Mouse (Mus musculus): Measurements from ENCODE around the gene Dap.

Gene Dap

DNA sequence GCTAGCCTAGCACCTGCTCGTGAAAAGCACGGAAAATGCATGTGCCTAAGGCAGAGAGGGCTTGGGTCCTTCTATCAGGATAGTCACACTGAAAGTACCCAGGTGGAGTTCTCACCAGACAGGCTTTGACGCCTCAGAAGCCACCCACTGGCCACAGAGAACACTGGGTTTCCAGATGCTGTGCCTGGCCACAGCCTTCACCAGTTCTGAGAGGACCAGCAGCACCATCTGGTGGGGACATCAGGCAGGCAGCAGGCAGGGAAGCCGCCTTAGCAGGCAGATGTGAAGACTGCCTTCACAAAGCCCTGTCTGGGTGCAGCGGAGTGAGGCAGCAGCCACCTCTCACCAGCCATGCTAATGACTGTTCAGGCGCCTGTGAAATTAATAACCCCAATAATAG, 40.7 kb downstream of the Dap start:
- peak; percentile 66 for DNase-seq (ENCODE audit: low spot score)

DNA sequence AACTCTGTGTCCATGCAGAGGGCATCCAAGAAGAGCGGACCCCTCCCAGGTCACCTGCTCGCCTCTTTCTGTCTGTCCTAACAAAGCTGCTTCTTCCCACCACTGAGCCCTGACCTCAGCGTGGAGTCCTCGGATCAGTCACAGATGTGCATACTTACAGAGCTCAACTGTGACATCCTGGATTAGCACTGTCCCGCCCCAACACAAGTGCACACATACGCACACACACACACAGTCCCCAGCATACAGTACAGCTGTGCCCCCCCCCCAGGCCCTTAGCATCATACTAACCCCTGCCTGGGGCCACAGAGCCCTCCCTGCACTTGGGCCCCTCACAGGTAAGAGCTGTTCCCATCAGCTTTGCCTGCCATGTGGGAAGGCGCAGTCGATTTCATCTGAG, 41.3 kb downstream of the Dap start:
- no peak for DNase-seq (ENCODE audit: low spot score)

DNA sequence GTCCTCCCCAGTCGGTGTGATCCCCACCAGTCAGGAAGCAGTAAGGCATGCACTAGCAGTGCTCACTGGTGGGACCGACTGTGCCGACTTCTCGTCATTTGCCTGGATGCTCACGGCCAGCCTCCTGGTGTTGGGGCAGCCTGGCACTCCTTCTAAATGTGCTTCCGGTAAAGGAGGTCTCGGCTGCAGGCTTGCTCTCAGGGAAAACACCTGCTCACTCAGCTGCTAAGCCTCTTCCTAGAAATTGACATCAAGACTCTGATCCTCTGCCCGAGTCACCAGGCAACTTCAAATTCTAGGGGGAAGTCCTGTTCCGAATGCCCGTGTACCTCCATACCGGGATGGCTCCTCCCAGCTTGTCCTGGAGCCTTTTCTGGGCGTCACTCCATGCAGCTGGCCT, 41.7 kb downstream of the Dap start:
- DNase-seq (ENCODE audit: low spot score) = no peak

DNA sequence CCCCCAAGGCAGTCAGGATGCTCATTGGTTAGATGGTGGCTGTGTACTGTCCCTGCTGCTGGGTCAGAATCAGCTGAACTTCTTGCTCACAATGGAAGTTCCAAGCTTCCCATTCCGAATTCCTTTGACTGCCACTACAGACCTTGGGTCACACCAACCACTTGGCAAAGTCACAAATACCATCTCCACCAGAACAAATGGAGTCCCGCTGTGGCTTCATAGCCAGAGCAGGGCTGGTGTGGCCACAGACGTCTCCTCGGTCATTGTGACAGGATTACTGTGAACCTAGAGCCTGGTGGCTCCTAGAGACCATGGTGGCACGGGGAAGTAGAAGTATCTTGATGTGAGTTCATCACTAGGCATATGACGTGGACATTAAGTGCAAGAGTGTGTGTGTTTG, 44.0 kb downstream of the Dap start:
- DNase-seq (ENCODE audit: low spot score) = no peak

DNA sequence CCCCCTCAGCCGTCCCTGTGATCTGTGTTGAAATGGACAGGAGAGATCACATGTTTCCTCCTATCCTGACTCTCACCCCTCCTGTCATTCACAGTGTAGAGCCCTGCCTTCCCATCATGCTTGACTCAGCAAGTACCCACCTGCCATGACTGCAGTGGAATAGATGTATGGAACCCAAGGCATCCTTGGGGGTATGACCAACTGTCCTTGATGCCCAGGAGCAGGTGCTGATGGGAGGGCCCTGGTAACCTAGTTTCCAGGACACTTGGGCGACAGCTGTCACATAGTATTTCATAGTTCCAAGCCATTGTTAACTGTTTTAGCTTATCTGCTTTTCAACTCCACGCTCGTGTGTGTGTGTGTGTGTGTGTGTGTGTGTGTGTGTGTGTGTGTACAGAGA, 45.4 kb downstream of the Dap start:
- DNase-seq (ENCODE audit: low spot score) = no peak

DNA sequence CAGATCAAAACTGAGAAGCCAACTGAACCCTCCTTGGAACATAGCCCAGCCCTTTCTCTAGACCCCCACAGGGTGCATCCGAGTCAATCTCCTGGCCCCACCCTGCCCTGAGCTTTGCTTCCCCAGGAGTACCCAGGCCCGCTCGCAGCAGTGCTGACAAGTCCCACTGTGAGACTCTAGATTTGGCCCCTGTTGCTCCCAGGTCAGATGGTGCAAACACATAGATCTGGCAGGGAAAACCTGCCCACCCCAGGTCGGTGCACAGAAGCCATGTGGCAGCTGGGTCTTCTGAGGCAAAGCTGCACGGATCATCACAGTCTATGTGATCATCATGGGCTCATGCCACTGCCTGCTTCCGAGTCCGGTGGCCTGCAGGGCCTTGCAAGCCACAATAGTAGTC, 48.6 kb downstream of the Dap start:
- no peak for DNase-seq (ENCODE audit: low spot score)

DNA sequence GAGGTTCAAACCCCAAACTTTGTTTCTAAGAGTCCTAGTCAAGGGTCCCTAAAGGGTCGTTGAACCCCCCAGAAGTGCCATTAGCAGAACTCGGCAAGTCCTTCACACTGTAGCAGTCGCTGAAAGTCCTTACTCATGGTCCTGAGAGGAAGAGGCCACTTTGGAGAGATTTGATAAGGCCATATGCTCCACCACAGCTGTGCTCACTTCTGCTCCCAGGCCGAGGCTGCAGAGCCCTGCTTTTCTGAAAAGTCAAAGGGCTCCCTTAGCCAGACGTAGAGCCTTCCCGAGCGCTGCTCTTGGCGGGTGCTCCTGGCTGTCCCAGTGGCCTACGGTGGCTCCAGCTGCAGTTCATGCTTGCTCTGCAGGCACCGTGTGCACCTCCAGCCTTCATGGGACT, 49.4 kb downstream of the Dap start:
- no peak for DNase-seq (ENCODE audit: low spot score)

DNA sequence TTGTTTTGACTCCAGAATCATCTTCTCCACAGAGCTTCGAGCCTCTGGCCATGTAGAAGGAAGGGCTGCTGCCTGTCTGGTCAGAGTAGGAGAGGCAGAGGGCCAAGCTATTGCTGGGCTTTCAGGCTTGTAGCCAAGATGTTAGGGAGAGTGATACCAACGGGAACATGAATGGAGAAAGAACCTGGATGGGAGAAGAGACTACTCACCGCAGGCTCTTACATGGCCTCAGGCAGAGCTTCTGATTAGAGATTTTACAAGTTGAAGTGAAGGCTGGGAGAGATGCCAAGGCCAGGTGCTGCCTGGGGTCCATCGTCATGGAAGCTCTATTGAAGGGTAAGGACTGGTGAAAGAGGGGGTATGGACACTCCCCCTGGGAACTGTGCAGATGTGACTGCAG, 54.0 kb downstream of the Dap start:
- no peak for DNase-seq (ENCODE audit: low spot score)

DNA sequence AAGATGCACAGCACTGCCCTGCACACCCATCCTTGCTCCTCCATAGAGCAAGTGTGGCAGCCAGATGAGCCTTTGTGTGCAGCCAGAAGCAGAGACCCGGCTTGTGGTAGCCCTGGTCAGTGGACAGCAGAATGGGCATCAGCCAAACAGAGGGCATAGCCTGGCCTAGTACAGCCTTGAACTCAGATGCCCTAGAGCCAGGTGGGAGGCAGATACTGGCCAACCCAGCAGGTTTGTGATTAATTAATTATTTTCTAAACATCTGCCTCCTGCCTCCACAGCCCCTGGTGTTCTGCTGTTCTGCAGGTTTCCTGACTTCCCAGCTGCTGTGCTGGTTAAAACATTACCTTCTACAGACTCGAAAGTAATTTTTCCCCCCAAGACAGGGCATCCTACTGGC, 55.0 kb downstream of the Dap start:
- DNase-seq (ENCODE audit: low spot score) = no peak

DNA sequence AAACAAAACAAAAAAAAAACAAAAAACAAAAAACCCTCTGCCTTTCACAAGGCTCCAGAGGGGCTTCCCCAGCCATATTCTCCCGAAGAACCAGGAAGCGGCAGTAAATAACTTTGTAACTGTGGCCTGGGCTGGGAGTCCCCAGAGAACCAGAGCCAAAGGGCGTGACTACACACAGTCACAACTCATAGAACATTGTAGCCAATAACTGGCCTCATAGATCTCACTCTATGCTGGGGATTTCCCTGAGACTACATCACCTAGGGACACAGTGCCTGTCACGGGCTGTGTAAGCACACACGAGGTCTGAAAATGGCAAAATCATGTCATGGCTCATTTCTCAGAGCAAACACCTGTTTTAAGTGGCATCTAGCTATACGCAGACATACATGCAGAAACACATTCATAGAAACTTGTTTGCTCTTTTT, 55.5 kb downstream of the Dap start:
- no peak for DNase-seq (ENCODE audit: low spot score)

DNA sequence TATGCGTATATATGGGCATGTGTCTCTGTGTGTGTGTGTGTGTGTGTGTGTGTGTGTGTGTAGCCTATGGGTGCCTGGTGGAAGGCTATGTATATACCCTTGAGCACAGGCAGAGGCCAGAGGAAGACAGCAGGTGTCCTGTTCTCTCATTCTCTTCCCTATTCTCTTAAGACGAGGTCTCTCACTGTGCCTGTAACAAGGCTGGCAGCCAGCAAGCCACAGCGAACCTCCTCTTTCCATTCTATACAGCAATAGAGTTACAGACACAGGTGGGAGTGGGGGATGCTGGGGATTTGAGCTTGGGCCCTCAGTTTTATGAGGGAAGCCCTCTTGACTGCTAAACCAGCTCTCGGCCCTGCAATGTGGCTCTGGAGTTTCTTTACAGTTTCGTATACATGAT, 55.9 kb downstream of the Dap start:
- DNase-seq (ENCODE audit: low spot score) = no peak

DNA sequence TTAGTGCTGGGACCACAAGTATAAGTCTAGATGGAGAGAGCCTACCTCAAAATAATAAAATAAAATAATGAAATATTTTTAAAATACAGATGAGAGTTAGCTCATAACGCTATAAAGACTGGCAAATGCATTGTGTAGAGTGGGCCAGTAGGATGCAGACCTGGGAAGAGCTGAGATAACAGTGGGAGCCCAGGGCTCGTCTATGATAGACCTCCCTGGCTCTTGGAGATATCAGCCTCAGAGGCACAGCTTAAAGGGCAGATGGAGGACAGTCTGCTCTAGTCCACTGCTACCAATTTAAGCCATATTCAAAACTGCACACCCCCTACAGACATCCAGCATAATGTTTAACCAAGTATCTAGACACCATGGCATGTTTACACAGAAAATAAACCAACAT, 56.6 kb downstream of the Dap start:
- DNase-seq (ENCODE audit: low spot score) = no peak

DNA sequence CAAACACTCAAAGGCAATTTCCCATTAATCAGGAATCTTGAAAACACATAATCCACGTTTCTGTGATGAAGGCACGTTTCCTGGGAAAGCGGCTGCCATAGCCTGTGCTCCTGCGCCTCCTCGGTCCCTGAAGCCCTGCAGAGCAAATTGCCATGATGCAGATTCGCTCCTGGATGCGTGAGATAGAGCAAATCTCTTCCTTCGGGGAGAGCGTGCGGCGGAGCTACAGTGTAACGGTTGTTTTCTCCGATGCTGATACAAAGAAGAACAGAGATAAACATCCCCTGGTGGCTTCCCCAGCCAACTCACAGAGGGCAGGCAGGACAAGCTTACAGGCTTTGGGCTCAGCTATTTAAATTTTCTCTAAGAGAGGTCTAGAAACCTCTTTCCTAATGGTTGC, 57.7 kb downstream of the Dap start:
- DNase-seq (ENCODE audit: low spot score) = no peak

DNA sequence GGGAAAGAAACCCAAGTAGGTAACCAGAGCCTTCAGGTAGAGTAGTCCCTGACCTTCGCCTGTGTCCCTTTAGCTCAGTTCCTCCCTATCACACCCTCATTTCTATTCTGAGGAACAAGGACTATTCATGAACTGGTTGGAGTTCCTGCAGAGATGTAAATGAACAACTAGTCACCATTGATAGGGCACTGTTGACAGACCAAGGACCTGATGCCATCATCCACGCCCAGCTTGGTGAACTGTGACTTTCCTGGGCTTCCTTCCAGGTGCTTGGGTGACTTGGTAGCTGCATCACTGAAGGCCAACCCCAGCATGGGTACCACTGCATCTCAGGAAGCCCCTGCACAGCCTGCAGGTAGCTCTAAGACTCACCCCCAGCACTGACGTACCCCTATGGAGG, 58.2 kb downstream of the Dap start:
- no peak for DNase-seq (ENCODE audit: low spot score)

DNA sequence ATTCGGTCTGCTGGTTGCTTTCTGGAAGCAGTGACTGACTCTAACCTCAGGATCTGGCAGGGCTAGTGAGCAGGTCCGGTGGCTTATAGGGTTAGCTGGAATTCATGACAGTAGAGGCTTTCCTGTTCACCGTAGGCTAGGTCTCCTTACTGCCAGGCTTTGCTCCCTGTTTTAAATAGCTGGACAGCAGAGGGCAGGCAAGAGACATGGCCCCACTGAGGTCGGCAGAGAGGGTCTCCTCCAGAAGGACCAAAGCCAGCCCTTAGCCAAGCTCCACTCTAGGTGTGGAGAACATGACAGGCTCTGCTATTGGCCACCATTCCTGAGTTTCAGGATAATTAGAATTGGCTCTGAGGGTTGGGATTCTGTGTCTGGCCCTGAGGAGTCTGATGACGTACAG, 60.0 kb downstream of the Dap start:
- no peak for DNase-seq (ENCODE audit: low spot score)

DNA sequence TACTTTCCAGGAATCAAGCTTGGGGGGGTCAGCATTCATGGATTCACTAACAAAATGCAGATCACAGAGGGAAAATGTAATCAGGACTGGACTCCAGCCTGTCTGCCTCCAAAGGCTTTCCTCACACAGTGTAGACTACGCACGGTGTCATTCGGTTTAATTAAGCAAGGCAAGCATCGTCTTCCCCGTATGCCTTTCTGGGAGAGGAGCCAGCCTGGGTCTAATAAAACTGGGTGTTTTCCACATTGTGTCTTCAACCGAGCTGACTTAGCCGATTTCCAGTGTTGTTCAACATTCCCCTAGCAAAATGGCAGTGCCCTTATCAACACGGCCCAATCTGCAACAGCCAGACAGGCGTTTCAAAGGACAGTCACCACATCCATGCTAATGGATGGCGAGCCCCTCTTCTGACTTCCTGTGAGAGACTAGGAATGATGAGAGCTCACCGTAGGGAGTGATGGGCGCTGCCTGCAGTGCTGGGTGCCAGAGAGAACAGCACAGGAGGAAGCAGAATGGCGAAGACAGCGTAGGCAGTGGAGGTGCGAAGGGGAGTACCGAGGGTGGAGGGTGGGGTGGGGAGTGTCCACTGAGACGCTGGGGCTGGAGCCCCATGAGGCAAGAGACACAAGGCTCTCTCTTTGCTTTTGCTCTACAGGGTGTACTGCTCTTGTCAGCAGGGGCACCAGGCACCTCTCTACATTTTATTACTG, 61.0 kb downstream of the Dap start:
- no peak for DNase-seq (ENCODE audit: low spot score)

DNA sequence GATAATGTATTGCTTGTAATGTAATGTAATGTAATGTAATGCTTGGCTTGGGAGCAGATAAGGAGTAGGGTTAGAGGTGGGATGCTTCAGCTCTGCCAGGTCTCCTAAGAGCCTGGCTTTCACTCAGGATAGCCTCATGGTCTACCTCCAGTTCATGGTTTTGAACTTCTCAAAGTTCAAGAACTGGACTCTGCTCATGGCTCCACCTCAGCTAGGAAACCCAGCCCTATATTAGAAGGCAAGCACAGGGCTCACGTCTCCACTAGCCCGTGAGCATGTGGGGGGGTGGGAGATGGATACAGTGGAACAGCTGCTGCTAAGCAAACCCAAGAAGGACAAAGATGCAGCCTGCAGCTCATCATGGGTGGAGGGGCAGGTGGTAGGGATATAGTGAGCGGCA, 61.6 kb downstream of the Dap start:
- DNase-seq (ENCODE audit: low spot score) = no peak

DNA sequence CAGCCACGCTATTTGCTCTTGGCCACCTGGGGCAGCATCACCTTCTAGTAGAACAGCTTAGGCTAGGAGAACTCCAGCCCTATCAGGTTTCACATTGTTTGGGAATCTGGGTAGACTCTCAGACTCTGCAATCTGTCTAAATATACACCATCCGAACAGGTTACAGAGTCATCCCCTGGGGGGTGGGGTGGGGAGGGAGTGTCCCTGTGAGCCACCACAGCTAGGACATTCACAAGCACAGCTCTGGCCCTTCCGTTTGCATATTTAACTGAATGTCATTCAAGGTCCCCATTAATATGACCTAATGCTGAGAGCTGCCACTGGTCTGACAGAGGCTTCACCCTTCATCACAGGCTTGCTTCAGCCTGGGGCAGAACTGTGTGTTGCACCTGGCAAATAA, 68.5 kb downstream of the Dap start:
- no peak for DNase-seq (ENCODE audit: low spot score)

DNA sequence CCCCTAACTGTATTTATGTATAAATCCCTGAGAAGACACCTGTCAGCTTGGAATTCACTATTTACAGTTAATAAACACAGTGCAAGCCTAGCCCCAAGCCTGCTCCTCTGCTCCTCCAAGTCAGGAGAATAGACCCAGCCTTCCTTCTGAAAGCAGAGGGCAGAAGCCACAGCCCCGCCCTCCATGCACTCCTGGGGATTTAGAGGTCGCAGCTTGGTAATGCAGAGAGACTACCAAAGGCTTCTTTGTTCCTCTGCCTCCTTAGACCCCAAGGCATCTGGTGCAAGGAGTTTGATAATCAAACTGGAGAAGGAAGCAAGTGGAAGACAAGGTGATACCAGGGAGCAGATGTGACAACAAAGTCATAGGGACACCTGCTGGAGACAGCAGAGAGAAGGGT, 70.2 kb downstream of the Dap start:
- DNase-seq (ENCODE audit: low spot score) = no peak

DNA sequence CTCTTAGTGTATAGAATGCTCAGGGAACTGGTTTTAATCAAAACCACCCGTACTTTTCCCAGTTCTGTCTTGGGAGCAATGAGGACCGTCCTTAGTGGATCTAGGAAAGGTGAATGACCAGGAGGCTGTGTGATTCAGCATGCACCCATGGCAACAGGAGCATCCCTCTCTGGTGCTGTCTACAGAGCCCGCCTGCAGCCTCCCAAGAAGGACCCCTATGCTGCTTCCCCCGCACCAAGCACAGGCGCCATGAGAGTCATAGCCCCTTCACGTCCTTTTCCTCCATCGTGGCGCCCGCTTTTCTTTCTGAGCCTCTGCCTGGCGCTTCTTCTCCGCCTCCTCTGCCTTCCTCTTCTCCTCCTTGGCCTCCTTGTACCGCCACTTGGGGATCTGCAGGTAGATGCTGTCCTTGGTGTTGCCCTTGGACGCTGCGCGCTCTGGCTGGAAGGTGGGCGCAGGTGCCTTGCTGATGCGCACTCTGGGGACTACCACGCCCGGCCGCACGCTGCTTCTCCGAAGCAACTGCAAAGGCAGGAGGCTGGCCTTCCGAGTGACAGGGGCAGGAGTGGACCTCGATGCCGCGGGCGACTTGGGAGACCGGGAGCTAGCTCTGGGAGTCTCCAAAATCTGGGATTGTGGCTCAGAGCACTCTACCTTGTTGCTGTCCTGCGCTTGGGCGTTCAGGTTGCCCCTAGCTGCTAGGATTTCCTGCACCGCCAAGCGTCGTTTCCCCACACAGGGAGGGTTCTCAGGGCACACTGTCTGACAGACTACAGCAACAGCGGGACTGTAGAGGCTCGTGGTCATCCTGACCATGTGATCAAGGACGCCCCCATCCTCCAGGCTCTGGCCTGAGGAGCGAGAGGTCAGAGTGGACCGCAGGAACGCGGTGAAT, 73.0 kb downstream of the Dap start:
- no peak for DNase-seq (ENCODE audit: low spot score)

DNA sequence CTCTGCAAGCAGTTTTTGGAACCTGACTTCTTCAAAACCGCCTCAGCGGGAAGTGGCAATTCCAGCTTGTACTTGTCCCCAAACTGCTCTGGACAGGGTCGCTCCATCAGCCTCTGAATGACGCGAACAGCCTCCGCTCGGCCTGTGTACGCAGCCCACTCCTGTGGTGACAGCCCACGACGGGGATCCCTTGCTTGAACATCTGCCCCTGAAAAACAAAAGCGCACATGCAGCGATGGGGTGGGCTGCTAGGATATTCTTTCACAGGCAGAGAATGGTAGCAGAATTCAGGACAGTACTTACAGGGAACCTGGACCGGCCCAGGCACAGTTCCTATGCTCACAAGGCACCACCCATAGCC, 73.6 kb downstream of the Dap start:
- no peak for DNase-seq (ENCODE audit: low spot score)

DNA sequence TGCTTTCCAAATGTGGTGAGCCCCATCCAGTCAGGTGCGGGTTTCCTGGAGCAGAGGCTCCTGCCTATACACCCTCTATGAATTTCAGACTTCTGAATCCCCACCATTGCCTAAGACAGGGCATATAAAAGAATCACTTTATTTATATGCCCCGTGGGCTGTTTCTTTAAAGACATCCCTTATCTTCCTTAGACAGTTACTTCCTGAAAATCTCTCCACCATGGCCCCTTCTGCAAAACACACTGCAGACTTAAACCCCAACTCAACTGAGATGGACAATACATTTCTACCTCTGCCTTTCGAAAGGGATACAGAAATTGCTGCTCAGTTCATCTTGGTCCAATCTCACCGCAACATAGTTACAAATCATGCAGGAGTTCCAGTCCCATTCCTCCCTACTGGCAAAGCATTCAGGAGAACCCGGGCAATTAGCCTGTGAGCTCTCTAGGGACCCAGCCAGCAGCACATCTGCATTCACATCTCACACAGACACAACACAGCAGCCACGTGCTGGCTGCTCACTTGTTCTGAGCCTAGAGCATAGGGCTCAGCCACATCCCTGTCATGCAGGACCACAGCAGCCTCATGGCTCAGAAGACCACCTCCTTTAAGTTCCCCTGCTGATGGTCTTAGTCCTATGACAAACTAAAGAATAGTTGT, 75.3 kb downstream of the Dap start:
- DNase-seq (ENCODE audit: low spot score) = no peak

DNA sequence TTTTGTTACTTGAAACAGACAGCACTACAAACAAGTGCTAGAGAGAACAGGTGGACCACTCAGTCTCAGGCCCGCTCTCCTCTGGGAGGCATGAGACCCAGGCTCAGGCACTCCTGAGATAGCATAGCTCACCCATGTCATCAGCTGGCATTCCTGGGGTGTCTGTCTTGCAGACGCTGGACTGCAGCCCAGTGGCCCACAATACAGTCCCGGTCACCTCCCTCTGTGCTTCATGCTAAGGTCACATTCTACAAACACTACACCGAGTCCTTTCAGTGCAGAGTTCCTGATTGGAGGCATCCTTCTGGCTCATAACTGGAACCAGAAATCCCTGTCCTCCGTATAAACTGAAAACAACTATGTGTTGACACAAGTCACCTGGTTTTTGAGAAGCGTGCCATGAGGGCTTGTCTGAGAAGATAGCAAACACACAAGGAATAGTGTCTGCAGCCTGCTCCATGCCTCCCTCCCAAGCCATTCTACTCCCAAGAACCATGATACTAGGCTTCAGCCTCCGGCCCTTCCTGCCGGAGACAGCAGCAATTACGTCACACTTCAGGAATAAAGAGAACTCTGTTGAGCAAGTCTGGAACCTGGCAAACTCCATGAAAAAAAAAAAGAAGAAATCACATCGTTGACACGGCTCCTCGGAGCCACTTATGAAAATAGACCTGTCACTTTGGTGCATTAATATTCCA, 78.3 kb downstream of the Dap start:
- no peak for DNase-seq (ENCODE audit: low spot score)

Data from urinary bladder, postnatal 25 days (tissue).